Mouse (Mus musculus) adrenal gland, postnatal 14 days (tissue): ENCODE data around the gene Gm6268. TPM values are rescaled to one million over a fixed set of nuclear protein-coding genes. Genes with fewer than 3 reads are reported as not detected.

ENCODE experiments used
- DNase-seq: peaks from one replicate; pipeline ENCODE4 v3.0.0; 2021; ENCODE audit warnings: mixed read lengths
- long read RNA-seq, 2 experiments: library from polyadenylated mRNA; stranded (forward); transcript quantifications; one replicate each; pipeline ENCODE4 v2.0.0; 2021
- microRNA-seq, 2 experiments: library from miRNA; unstranded; fragments of <30 nt; microRNA quantifications; one replicate each; pipeline ENCODE4 v1.2.0; 2021
- total RNA-seq: library from RNA; stranded (reverse); gene quantifications from 2 replicates; pipeline ENCODE4 v1.2.3, GENCODE M21; 2021

Gm6268 gene
- total RNA-seq: not detected in 2 replicates
- long read RNA-seq, experiment 1: 0 reads
- long read RNA-seq, experiment 2: 0 reads

DNA sequence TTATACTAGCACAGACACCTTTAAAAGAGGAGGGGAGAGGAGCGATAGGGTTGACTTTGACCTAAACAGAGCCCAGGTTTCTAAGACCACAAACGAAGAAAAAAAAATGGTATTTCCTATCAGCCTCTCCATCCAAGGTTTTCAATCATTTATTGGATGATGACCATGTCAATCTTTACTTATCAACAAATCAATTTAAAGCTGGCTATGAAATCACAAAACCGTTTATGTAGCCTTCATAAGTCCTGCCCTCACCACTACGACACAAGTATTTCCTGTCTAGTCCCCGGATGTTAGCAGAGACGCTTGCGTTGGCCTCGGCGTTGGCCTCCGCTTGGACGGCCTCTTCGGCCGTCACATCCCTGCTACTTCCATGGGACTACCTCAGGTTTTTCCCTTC is at the start of gene Gm6268:
TSS of gene Gm6268 (plus strand) at position 301 of the 400 bp plus-strand sequence.
- no peak for DNase-seq

DNA sequence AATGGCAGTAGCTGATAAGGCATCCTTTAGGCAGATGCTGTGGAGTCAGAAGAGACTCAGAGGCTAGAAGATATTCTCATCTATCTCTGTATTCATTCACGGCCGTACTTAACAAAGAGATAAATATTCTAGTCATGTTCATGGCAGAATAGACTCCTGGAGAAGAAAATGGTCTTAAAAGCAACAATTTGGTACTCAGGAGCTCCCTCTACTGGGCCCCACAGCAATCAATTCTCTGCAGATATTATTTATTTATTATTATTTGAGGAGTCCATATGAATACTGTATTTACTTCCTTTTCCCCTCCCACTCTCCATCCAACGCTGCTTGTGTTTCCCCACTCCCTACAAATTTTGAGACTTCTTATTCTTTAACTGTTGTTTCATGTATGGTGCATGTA is 48.6 kb upstream of the Gm6268 start:
- peak; percentile 39 for DNase-seq

DNA sequence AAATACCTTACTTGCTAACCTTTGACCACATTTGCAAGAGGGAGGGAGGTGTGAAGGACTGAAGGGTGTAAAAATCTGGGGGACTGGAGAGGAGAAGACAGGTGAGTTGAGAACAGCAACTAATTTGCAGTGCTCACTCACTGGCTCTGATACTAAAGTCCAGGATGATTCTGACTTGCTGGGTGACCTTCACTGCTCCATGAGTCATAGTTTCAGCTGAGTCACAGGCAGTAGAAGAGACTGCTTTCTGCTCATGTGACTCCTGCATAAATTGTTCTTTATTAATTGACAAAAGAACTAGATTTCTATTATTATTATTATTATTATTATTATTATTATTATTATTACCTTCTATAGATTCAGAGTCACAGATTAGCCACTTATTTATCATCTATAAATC is 15.7 kb upstream of the Gm6268 start:
- peak; percentile 38 for DNase-seq

DNA sequence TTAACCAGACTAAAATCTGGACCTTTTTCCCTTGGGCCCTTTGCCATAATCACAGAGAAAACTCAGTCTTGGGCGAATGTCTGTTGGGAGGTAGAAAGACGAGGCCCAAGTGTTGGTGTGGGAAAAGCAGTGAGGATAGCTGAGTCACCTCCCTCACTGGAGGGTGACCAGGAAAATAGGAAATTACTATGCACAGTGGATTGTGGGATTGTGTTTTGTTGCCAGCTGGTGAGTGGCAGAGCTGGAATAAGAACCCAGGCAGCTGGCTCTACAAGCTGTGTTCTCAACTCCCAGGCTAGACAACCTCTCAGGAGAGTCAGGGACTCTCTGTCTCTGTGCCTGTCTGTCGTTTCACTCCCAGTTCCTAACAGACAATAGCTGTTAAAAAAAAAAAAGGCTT is 11.1 kb upstream of the Gm6268 start:
- peak; percentile 5 for DNase-seq

DNA sequence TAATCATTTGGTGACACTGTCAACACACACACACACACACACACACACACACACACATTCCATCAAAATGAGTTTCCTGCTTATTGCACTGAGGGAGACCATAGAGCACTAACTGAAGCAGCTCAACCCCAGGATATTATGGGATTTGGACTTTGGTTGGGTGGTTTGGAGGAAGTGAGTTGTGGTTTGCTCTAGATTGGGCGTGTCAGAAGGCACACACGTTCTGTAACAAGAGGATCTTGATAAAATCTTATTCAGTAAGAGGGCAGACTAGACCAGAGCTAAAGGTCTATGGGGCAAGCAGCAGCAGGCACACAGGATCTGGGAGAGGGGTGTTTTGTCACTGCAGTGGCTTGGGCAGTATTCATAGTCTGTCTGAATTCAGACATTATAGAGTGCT is 10.6 kb upstream of the Gm6268 start:
- DNase-seq: no peak

DNA sequence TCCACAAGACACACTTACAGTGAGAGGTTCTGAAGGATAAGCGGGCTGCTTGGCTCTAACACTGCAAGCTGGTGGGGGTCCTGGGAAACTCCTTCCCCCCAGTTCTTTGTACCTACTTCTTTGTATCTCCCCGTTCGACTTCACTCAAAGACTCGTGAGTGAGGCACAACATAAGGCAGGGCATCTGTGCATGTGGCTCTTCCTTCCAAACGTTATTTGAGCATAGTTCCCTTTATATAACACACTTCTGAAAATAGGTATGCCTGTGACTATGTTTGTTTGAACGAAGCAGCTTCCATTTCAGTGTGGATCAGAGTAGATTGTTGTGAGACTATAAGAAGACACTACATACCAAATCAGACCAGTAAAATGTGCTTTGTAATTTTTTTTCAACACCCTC is 8.4 kb upstream of the Gm6268 start:
- DNase-seq: no peak

DNA sequence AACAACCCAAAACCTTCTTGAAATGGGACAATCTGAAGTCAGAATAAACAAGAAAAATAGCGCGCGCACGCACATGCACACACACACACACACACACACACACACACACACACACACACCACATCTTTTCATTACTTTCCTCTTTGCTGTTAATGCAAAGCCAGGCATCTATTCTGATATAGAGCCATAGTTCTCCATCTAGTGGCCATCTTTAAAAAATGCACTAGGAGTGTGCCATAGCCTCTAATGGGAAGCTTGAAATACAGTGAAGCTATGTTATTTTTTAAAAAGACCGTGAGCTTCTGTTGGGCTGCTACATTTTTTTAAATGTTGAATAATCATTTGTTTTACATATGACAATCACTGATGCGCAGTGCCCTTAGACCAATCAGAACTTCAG is 7.8 kb upstream of the Gm6268 start:
- DNase-seq: no peak

DNA sequence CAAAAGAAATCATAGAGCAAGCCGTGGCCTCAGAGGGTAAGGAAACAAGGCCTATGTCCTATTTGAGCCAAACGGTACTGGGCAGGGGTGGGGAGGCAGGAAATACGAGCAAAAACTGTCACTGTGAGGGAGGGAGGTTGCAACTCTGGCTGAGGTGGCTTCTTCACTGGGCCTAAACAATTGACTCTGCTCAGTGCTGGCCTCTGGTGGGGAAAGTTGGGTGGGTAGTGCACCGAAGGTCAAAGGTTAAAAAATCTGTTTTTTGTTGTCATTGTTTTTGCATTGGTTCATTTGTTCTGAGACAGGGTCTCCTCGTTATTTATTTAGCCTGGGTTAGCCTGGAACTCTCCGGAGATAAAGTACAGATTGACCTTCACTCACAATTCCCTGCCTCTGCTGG is 1.2 kb downstream of the Gm6268 start:
- peak; percentile 17 for DNase-seq

DNA sequence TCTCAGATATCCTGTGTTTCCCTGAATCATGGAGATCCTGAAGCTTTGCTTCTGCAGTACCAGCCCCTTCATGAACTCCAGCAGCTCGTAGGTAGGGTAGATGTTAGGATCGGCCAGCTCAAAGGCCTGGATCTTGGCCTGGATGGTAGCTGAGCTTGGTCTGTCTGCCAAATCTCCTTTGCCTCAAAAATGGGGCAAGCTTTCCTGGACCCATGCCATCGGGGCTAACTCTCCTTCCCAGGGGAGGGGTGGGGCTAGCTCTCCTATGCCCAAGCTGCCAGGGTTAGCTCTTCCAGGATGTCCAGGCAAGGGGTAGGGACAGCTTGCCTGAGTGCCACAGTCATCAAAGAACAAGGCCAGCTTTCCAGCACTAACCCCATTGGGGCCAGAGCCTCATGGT is 18.1 kb downstream of the Gm6268 start:
- peak; percentile 42 for DNase-seq

DNA sequence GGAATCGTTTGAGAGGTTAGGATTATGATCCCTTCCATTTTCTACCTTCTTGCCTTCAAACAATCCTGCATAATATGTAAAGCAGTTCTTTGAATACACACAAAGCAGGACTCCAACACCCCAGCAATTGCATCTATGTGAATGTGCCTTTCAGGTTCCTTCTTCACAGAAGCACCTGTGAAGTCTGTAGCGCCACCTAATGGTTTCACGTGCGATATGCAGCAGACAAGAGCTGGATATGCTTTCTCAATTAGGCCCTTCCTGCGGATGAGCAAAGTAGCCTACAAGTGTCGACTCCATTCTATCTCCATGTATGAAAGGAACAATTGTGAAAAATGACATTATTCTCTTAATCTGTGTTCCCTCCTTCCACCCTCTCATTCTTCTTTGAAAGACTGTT is 33.9 kb downstream of the Gm6268 start:
- peak; percentile 9 for DNase-seq

DNA sequence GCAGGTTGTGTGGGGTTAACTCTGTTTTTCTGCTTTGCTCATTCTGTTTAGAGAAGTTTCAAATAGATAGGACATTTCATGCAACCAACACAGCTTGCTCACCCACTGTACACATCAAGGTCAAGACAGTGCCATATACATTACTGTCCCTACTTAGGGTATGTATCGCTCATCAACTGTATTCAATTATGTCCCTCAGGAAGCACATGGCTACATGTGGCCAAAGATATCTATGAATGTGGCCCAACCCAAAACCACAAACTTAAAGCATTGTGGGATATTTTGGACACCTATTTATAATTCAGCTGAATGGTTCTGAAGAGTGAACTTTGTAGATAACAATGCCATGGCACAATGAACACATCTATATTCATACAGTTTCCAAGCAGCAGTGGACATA is 36.9 kb downstream of the Gm6268 start:
- no peak for DNase-seq

Small RNA genes lying within 50 kb of the gene (microRNA-seq; reads per million reads assigned to microRNA genes)
- gene Gm44485: 0 reads per million in 2 experiments

Other genes with a start within 250 kb of the Gm6268 start
- 4.1 and 6.3 TPM in 2 replicates for gene Zcchc12, start 205.4 kb upstream of the Gm6268 start, total RNA-seq
- 5.5 and 6.7 TPM in 2 replicates for gene Lonrf3, start 72.9 kb upstream of the Gm6268 start, total RNA-seq
- gene Gm14569, start 90.5 kb downstream of the Gm6268 start, total RNA-seq: not detected in 2 replicates
- gene Pgrmc1, start 196.9 kb downstream of the Gm6268 start, total RNA-seq: 258 and 317 TPM in 2 replicates
- 4.7 and 5.6 TPM in 2 replicates for gene Akap17b, start 244.1 kb downstream of the Gm6268 start, total RNA-seq